Mouse (Mus musculus): ENCODE results near the gene Tjp3. TPM values are rescaled to one million over a fixed set of nuclear protein-coding genes. Genes with fewer than 3 reads are reported as not detected.

Tjp3 gene
- total RNA-seq, 2 experiments from 2014 or later: 0.15 to 0.47 TPM

DNA sequence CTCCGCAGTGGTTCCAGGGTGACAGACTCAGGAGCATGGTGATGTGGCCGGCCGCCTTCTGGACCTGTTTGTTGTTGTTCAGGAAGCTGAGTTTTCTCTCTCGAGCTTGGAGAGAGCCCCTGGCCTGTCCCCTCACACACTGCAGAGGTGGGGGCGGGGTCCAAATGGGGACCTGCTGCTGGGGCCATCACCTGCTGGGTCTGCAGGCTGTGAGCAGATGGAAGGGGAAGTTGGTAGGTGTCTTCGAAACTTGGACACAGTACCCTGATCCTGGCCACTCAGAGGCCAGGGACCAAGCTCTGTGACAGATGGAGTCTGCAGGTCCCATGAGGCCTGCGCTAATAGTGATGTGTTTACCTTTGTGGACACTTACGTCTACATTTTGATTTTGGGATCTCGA, 9.9 kb upstream of the Tjp3 start:
- no peak for DNase-seq (ENCODE audit: low spot score in 2 of 2)
- intact Hi-C loops (cut with DNase I): no loop called here

DNA sequence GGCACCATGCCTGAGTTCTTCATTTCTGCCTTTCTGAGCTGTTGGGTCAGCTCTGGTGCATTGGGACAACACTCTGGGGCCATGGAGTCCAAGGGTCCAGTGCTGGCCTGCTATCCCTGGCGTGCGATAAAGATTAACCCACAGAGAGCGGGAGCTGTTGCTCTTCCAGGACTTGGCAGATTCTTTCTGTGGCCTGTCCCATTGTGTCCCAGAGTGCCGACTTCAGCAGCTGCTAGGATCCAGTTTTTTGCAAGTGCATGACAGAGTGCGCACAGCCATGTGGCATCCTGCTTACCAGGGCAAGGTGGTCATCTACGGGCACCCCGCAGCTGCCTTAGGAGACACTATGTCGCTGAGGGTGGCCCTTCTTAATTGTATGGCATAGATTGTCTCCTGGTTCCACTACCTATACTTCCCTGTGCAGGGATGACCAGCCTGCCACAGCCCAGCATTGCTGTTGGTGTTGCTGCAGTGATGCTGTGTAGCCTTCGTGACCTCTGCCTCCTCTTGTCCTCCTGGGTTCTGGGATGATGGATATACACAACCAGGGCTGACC, 9.0 kb upstream of the Tjp3 start:
- no peak for DNase-seq (ENCODE audit: low spot score in 2 of 2)
- intact Hi-C loops (cut with DNase I): no loop called here

DNA sequence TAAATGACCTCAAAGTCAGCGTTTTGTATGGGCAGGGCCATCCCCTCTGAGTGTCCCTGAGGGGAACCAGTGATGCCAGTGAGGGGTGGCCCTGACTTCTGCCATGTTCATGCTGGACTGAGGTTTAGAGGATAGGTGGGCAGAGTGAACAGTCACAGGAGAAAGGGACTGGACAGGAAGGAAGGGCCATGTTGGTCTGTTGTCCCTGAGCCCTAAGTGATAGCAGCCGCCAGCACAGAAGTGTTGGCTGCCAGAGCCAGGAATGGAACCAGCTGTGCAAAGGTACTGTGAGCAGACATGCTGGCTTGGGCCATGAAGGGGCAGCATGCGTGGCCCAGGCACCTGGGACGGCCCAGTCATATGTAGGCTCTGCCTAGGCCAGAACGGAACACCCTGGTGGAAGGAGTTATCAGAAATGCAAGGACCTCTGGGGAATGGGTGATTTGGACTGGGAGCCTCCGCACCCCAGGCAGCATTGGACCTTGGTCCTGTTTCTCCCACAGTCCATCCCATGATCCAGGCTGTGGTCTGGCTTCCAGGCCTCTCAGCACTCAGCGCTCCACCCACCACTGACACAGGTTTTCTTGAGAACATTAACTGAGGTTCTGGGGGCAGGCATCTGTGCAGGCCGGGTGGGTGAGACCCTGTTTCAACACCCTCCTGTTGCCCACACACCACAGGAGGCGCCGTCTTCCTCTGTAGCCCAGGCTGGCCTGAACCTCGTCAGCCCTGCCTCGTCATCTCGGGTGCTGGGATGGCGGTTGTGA, 8.4 kb upstream of the Tjp3 start:
- intact Hi-C loops (cut with DNase I): no loop called here
- DNase-seq (ENCODE audit: low spot score in 2 of 2): no peak

DNA sequence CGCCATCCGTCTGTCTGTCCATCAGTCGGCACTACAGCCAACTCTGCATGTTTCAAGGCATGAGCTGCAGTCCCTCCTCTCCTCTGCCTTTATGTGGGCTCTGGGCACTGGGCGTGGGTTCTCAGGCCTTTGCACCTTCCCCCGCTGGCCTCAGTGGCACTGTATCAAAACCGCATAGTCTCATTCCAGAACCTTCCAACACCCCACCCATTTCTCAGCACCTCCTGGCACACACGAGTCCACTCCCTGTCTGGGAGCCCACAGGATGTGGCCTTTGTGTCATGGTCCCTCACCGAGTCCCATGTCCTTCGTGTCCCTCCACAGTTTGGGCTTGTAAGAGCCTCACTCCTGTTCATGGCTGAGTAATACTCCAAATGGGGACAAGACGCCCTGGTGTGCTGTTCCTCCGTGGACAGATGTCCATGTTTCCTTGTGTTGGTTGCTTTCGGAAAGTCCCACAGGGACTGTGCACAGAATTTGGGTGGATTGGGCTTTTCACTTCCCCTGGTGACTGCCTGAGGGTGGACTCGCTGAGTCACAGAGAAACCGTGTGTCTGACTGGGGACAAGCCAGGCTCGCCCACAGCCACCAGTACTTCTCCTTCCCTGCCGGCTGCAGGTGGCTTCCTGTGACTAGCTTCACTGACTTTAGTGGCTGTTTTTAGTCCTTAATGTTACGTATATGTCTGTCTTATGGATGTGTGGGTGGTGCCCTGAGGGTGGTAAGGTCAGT, 7.2 kb upstream of the Tjp3 start:
- intact Hi-C loops (cut with DNase I): no loop called here
- DNase-seq (ENCODE audit: low spot score in 2 of 2): peak; percentile 57 to 66

DNA sequence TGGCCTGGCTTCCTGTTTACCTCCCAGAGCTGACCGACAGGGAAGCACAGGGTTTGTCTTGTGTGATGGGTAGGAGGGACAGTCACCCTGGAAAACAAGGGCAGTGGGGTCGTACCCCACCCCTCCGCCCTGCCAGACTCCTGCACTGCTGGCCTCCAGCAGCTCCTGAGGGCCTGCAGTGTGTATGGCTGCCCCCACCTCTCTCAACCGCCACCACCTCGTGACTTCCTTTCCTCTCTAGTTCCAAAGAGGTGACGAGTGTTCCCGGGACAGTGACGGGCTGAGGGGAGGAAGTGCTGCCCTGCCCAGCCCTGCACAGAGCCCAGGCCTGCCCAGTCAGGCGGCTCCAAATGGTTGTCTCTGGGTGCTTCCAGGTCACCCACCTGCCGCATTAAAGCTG, 6.5 kb upstream of the Tjp3 start:
- intact Hi-C loops (cut with DNase I): no loop called here
- DNase-seq (ENCODE audit: low spot score in 2 of 2): no peak

DNA sequence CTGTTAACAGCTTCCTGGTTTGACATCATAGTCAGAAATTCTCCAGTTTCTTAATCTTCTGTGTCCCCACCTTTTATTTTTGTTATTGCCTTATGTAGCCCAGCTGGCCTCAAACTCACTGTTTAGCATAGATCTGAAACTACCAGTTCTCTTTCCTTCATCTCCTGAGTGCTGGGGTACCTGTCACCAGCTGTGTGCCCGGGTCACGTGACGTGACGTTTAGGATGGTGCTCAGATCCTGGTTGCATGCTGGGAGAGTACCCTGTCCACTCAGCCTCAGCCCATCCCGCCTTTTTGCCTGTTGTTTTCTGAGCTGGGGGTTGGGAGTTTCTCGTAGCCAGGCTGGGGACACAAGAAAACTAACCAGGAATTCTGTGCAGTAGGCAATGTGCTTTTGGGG, 5.9 kb upstream of the Tjp3 start:
- intact Hi-C loops (cut with DNase I): no loop called here
- DNase-seq (ENCODE audit: low spot score in 2 of 2): no peak

DNA sequence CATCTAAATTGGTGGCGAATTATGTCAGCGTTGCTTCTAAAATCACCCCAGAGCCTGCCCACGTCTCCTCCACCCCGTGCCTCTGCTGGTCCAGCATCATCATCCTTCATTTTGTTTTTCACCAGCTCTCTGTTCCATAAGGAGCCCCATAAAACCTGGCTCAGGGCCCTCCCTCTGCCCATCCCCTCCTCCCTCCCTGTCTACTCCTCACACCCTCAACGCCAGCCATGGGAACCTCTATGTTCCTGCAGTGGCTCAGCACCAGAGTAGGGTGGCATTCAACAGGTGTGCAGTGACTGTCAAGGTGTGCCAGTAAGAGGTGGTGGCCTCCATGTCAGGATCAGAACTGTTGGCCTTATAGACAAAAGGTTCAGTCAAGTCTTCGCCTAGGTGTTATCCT, 3.8 kb upstream of the Tjp3 start:
- DNase-seq (ENCODE audit: low spot score in 2 of 2): peak in 1 of 2 experiments; percentile 73
- intact Hi-C loops (cut with DNase I): no loop called here

DNA sequence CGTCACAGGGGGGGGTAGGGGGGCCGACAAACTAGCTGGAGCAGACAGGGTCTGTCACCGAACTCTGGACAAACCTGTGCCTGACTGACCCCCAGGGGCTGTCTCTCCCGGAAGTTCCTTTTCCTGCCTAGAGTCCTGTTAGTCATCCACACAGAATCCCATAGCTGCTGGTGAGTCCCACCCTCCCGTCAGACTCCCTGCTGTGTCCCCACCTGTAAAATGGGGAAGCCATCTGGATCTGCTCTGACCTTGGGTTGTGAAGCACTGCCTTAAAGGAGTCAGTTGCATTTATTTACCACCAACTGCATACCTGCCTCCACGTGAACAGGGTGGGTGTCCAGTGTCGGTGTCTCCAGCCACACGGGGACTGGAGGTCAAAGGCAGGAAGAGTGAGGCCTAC, 3.1 kb upstream of the Tjp3 start:
- intact Hi-C loops (cut with DNase I): no loop called here
- no peak for DNase-seq (ENCODE audit: low spot score in 2 of 2)

DNA sequence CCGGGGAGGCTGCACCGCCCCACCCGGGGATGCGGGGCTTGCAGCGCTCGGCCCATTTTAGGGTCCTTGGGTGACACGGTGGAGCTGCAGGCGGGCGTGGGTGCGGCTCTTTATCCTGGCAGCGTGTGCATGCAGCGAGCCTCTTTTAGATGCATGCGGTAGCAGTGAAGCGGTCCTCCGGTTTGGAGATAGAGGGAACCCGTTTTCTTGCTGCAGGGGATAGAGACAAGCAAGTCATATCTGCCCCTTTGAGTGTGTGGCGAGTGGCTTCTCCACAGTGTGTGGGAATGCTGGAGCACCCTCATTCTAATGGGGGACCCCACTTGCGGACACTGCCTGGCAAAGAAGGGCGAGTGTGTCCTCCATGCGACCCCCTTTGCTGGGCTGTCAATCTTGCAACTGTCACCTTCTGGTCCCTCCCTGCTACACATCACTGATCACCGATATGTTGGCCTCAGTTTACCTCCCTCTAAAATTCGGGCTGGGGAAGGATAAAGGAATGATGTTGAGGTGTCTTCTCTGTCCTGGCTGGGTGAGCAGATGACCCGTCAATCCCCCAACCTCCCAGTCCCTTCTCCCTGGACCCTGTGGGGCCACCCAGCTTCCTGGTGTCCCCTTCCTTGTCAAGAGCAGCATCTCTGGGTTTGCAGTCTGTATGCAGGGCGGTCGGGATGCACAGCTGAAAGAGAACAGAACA, 2.1 kb upstream of the Tjp3 start:
- DNase-seq (ENCODE audit: low spot score in 2 of 2): no peak
- intact Hi-C loops (cut with DNase I): no loop called here

DNA sequence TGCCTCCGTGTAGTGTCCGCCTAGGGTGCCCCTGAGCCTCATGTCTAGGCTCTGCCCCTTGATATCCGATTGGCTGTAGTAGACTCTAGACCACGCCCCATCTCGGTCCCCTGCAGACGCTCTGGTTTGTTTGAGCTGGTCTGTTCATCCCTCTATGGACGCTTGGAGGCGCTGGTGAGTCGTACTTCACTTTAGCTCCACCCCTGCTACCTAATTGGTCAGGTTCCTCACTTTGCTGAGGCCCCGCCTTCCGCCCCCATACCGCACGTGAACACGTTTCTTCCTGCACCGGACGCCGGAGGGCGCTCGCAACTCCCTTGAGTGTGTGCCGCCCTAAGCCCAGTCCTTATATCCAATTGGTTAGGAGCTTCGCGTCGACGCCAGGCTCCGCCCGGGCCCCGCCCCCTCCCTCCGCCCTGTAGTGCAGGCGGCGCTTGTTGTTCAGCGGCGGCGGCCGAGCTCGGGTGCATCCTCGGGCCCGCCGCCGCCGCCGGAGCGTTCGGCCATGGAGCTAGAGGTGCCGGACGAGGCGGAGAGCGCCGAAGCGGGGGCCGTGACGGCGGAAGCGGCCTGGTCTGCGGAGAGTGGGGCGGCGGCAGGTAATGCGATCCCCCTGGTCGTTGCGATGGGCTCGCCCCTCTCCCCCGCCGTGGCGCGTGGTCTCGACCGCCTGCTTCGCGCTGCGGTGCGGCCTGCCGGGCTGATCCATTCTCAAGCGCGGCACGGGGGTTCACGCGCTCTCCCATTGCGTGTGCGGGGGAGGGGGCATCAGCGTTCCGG, 1.4 kb upstream of the Tjp3 start, which contains the start of gene Pip5k1c:
Gene Pip5k1c, plus strand, starts transcription at position 410 of the 780 bp plus-strand sequence.
- peak; percentile 100 for DNase-seq (ENCODE audit: low spot score in 2 of 2)
- intact Hi-C loops (cut with DNase I): no loop called here

DNA sequence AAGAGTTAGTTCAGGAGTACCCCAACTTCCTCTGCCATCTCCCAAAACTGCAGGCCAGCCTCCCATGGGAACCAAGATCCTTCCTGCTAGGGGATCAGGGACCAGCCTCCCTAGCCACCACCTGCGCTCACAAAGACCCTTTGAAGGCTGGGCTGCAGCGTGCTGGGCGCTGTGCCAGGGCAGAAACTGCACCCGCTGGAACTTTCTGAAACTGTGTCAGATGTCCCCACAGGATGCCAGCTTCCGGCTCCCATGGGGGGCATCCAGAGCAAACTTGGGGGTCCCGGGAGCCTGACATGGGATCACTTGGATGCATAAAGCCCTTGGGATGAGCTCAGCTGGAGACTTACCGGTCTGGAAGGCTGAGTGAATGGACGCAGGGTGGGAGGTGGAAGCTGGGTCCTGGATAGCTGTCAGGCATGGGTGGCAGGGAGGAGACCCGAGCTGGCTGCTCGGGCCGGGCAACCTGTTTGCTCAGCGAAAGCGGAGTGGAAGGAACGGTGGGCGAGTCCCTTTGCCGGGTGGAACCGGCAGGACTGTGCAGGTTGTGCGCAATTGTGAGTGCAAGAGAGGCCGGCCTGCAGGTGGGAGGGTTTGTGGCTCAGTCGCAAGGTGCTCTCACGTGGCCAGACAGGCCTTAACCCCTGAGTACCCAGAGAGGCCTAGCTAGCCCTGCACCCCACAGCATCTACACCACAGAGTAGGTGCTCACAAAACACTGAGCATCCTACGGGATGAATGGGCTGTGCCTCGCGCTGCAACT, 502 bp downstream of the Tjp3 start:
- no peak for DNase-seq (ENCODE audit: low spot score in 2 of 2)
- intact Hi-C loops (cut with DNase I): no loop called here

DNA sequence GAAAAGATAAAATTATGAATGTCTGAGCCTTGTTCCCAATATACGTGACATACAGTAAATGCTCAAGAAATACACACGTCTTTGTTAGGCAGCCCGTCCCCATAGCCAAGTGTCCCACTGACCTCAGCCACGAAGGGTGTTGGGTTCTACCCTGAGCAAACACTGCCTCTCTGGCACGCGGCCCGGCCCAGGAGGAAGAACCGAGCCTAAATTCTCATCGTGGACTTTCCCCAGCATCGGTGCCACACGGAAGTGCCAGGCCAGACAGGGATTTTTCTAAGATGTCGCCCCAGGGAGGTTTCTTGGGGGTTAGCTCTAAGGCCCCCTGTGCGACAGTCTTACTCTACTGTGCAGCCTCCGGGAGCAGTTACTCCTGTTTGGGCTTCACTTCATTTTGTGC, 1.6 kb downstream of the Tjp3 start:
- DNase-seq (ENCODE audit: low spot score in 2 of 2): no peak
- intact Hi-C loops (cut with DNase I): loop anchor here (5.0 kb wide), 2 partner anchors 57 to 162 kb away; no protein-coding TSS in a partner anchor

DNA sequence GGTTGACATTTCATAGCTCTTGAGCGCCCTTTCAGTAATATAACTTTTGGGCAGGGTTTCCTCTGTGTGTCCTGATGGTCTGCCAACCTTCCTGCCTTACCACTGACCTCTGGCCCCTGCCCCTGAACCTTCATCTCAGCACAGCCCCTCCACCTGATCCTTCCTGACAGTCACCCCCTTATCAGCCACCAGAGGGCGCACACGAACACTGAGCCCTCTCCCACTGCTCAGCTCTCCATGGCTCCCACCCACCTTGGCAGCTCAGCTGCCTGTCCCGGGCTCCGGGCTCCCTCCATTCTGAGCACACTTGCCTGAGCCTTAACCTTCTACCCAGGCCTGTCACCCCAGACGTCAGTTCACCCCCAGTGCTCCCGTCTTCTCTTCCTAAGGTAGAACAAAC, 2.1 kb downstream of the Tjp3 start:
- peak; percentile 68 to 76 for DNase-seq (ENCODE audit: low spot score in 2 of 2)
- intact Hi-C loops (cut with DNase I): loop anchor here (5.0 kb wide), 2 partner anchors 58 to 163 kb away; no protein-coding TSS in a partner anchor

DNA sequence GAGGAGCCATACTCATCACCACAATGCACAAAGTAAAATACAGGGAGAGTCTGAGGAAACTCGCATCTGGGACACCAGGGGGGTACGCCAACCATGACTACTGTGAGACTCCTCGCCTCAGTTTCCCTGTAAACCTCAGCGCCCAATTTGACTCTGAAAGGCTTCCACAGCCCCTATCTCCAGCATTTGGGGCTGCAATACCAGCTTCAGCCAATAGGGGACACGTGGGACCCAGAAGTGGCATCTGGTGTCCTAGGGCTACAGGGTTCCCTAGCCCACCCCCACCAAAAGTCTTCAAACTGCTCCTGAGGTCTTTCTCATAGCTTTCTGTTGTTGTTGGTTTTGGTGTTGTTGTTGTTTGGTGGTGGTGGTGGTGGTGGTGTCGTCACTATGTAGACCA, 2.8 kb downstream of the Tjp3 start:
- intact Hi-C loops (cut with DNase I): loop anchor here (5.0 kb wide), 2 partner anchors 59 to 164 kb away; no protein-coding TSS in a partner anchor

DNA sequence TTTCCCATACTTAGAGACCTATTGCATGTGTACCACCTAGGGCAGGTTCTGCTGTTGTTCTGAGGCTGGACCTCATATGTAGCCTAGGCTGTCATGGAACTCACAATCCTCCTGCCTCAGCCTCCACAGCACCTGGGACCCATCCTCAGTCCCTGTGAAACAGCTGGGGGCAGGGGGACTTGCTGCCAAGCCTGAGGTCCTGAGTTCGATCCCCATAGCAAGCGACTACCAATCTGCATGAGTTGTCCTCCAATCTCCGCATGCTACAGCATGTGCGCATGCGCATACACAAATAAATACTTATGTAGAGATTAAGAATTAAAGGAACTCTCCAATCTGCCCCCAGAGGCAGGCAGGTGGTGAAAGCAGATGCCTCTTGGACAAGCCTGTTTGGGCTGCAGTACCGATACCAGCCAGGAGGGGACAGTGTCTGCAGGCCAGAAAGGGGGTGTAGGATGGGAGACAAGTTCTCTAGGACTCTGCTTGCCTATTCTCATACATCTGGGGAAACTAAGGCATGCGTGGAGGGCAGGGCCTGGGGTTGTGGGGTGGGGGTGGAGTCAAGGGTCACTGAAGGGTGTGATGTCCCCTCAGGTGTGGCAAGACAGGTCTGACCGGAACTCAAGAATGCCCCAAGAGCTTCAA, 3.7 kb downstream of the Tjp3 start:
- no peak for DNase-seq (ENCODE audit: low spot score in 2 of 2)

More for the DNA sequence above, 2.8 kb downstream of the Tjp3 start:
- DNase-seq (ENCODE audit: low spot score in 2 of 2): no peak

DNA sequence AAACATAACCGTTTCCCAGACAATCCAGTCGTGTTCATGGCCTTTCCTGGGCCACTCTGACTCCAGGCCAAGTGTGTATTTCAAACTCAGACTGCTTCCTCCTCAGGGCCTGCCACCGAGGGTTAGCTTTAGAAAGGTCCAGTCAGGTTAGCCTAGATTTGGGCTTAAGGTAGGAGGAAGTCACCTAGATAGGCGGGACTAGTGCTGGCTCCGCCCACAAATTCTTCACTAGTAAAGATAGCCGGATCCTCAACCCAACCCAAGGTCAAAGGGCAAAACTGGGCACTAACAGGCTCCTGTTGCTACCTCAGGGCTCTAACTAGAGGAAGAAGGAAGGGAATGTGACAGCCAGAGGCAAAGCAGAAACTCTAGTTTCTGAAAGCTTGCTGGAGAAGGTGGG, 4.8 kb downstream of the Tjp3 start:
- intact Hi-C loops (cut with DNase I): loop anchor here (5.0 kb wide), 2 partner anchors 61 to 166 kb away; no protein-coding TSS in a partner anchor

More for the DNA sequence above, 3.7 kb downstream of the Tjp3 start:
- intact Hi-C loops (cut with DNase I): loop anchor here (5.0 kb wide), 2 partner anchors 60 to 165 kb away; no protein-coding TSS in a partner anchor

DNA sequence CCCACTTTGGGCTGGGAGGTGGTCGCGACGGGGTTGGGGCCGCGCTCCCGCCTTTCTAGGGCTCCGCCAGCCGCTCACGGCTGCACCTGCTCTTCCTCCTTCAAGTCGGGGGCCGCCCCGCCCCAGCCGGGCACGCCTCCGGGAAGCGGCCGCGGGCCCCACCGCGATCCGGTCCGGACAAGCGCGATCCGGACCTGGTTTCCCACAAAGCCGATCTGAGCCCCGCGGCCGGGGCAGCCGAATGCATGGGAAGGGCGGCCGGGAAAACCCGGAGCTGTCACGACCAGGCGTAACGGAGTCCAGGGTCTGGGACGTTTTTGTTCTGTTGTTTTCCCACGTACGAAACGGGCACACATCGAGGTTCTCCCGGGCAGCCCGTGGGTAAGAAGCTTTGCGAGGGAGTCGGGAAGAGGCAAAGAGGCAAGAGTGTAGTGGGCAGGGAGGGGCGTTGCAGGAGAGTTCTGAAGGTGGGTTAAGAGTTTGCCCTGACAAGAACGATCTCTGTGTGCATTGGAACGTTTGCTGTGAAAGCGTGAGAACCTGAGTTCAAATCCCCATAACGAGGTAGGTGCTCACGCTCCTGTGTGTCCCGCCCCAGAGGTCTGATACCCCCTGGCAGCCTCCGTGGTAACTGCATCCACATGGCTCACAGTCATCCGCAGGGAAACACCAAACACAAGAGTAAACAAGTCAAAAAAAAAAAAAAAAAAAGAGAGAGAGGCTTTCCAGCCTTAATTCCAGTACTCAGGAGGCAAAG, 5.5 kb downstream of the Tjp3 start:
- peak; percentile 81 to 86 for DNase-seq (ENCODE audit: low spot score in 2 of 2)
- intact Hi-C loops (cut with DNase I): loop anchor here (5.0 kb wide), 2 partner anchors 61 to 166 kb away; no protein-coding TSS in a partner anchor

More for the DNA sequence above, 4.8 kb downstream of the Tjp3 start:
- no peak for DNase-seq (ENCODE audit: low spot score in 2 of 2)
